Mouse (Mus musculus): Measurements from ENCODE around the gene Abcc8. TPM values are rescaled to one million over a fixed set of nuclear protein-coding genes. Genes with fewer than 3 reads are reported as not detected.

The Abcc8 gene
- polyA plus RNA-seq, 1 experiment from 2014 or later: 3.0 TPM

DNA sequence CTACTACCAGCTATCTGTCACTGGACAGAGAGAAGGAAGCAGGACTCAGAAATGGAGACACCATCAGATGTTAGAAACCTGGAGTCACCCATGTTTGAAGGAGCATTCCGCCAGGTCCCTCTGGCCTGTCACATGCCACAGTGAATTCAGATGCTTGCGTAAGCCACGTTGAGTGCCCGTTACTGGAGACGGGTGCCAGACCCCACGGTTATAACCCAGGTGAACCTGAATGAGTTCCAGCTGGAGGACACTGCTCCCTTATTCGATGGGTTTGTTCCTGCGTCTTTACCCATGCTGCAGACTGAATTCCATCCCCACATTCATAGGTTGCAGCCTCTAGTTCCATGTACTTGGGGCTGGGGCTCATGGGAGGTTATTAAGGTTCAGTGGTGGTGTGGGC, 76.1 kb downstream of the Abcc8 start:
- ATAC-seq (ENCODE audit: borderline replicate concordance, extremely low read depth, low FRiP score, low TSS enrichment): no peak
- WGBS: 69% methylated on average over 8 of the region's 8 CpGs
- Histone ChIP-seq H3K4me2 (no peak overlapping the region), H3K9ac (no peak overlapping the region), H3K36me3 (no peaks in the 10 kb centered on the region), H3K27ac (no peak overlapping the region), H3K4me3 (no peak overlapping the region), H3K4me1 (peaks cover 3% of the 10 kb centered on the region; the same call in 1 of the 2 replicates), H3K9me3 (no peaks in the 10 kb centered on the region), H3K27me3 (peaks cover 48% of the 10 kb centered on the region)

- Histone ChIP-seq H3K27ac (no peak overlapping the region), H3K4me2 (no peak overlapping the region), H3K36me3 (no peaks in the 10 kb centered on the region), H3K9me3 (no peaks in the 10 kb centered on the region), H3K9ac (no peak overlapping the region), H3K4me1 (peaks cover 3% of the 10 kb centered on the region; the same call in 1 of the 2 replicates), H3K27me3 (peaks cover 49% of the 10 kb centered on the region), H3K4me3 (no peak overlapping the region)
- no peak for ATAC-seq (ENCODE audit: borderline replicate concordance, extremely low read depth, low FRiP score, low TSS enrichment)
- 66% methylated on average over 8 of the region's 8 CpGs for WGBS
Measured at GRCm38 (mm10) chr7:46103075-46103591, 76.7 kb downstream of the Abcc8 start.

- no peak within 1 kb of the TSS for H3K27ac ChIP-seq
- peak; percentile 56; the same call in 1 of the 2 replicates for ATAC-seq (ENCODE audit: borderline replicate concordance, extremely low read depth, low FRiP score, low TSS enrichment)
- H3K9me3 ChIP-seq: no peaks in the 10 kb centered on the region
- no peaks in the 10 kb centered on the region for H3K36me3 ChIP-seq
- H3K4me3 ChIP-seq: peak within 1 kb of the TSS; percentile 42
- H3K27me3 ChIP-seq: peaks cover 45% of the 10 kb centered on the region
- peaks cover 3% of the 10 kb centered on the region; the same call in 1 of the 2 replicates for H3K4me1 ChIP-seq
- H3K4me2 ChIP-seq: peak within 1 kb of the TSS; percentile 67
- no peak within 1 kb of the TSS for H3K9ac ChIP-seq
- WGBS: under 1% methylated on average over 34 of the region's 34 CpGs
Measured at GRCm38 (mm10) chr7:46100563-46100962, 79.3 kb downstream of the Abcc8 start, which contains the start of gene Kcnj11. Gene Kcnj11, minus strand, starts transcription at chr7:46100764.

DNA sequence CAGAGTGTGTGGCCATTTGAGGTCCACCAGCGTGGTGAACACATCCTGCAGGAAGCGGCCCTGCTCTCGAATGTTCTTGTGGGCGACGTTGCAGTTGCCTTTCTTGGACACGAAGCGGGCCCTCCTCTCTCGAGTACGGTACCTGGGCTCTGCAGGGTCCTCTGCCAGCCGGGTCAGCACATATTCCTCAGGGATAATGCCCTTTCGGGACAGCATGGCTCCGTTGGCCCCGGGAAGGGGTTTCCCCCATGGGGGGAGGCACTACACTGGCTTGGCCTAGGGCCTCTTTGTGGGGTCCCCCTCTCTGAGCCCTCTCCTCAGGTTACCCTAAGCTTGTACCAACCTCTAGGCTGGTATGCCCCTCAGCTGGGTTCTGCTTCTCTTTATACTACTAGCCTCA, 80.2 kb downstream of the Abcc8 start:
- Histone ChIP-seq H3K4me3 (no peak overlapping the region), H3K9ac (no peak overlapping the region)

GRCm38 (mm10) chr7:46098919-46099286, 80.9 kb downstream of the Abcc8 start:
- no peak overlapping the region for H3K9ac ChIP-seq
- H3K4me3 ChIP-seq: no peak overlapping the region

More for the DNA sequence above, 80.2 kb downstream of the Abcc8 start:
- ATAC-seq (ENCODE audit: borderline replicate concordance, extremely low read depth, low FRiP score, low TSS enrichment): no peak
- Histone ChIP-seq H3K4me1 (peaks cover 3% of the 10 kb centered on the region; the same call in 1 of the 2 replicates), H3K36me3 (no peaks in the 10 kb centered on the region), H3K4me2 (peak overlapping the region; percentile 67), H3K27ac (no peak overlapping the region), H3K27me3 (peaks cover 45% of the 10 kb centered on the region), H3K9me3 (no peaks in the 10 kb centered on the region)
- 77% methylated on average over 13 of the region's 13 CpGs for whole genome bisulfite sequencing

DNA sequence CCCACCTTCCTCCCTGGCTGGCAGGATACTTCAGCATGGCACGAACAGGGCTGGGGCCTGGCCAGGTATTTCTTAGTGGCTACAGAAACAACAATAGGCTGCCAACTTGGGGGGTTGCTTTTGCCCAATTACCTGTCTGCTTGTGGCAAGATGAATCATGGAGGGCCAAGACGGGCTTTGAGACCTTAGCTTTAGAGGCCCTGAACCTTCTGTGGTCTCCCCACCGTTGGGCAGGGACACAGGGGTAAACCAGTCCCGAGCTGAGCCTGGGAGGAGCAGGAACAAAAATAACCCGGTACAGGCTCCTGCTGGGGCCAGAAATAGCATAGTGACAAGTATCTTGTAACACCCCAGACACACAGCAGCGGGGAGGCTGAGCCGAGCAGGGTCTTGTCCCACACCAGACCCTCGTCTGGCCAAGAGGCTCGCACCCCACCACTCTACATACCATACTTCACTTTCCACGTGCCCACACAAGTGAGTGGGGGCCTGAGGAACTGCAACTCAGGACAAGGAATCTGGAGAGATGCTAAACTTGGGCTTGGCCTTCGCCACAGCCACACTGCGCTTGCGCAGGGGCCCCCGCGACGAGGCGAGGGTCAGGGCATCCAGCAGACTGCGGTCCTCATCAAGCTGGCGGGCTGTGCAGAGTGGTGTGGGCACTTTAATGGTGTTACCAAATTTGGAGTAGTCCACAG, 81.5 kb downstream of the Abcc8 start:
- Histone ChIP-seq H3K36me3 (no peaks in the 10 kb centered on the region), H3K4me2 (no peak overlapping the region), H3K4me1 (peaks cover 3% of the 10 kb centered on the region; the same call in 1 of the 2 replicates), H3K27ac (no peak overlapping the region), H3K4me3 (no peak overlapping the region), H3K9ac (no peak overlapping the region), H3K27me3 (peaks cover 45% of the 10 kb centered on the region), H3K9me3 (no peaks in the 10 kb centered on the region)
- WGBS: 71% methylated on average over 19 of the region's 19 CpGs
- ATAC-seq (ENCODE audit: borderline replicate concordance, extremely low read depth, low FRiP score, low TSS enrichment): no peak

More at GRCm38 (mm10) chr7:46098919-46099286, 80.9 kb downstream of the Abcc8 start:
- Histone ChIP-seq H3K36me3 (no peaks in the 10 kb centered on the region), H3K4me2 (no peak overlapping the region), H3K27me3 (peaks cover 45% of the 10 kb centered on the region), H3K9me3 (no peaks in the 10 kb centered on the region), H3K4me1 (peaks cover 3% of the 10 kb centered on the region; the same call in 1 of the 2 replicates), H3K27ac (no peak overlapping the region)
- no peak for ATAC-seq (ENCODE audit: borderline replicate concordance, extremely low read depth, low FRiP score, low TSS enrichment)
- 91% methylated on average over 19 of the region's 19 CpGs for WGBS

DNA sequence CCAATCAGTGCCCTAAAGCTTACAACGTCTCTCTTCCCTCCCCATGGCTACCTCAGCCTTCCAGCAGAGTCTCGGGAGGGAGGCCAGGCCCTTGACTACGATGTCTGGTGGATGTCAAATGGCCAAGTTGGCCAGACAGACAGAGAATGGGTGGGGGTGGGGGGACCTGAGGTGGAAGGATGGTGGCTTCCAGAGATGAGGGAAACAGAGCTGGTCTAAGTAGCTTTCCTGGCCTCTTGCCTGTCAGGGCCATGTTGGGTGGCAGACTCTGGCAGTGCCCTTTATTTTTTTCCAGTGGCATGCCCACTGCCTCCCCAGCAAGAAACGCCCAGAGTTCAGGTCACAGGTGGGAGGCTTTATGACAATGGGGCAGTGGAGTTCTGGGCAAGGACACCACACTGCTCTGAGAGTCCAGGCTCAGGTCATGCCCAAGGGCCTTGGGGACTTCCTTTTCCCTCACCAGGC, 82.5 kb downstream of the Abcc8 start:
- H3K9ac ChIP-seq: no peak overlapping the region
- H3K9me3 ChIP-seq: no peaks in the 10 kb centered on the region
- H3K27ac ChIP-seq: no peak overlapping the region
- no peak overlapping the region for H3K4me2 ChIP-seq
- ATAC-seq (ENCODE audit: borderline replicate concordance, extremely low read depth, low FRiP score, low TSS enrichment): no peak
- peaks cover 3% of the 10 kb centered on the region; the same call in 1 of the 2 replicates for H3K4me1 ChIP-seq
- 51% methylated on average over 4 of the region's 4 CpGs for WGBS
- H3K4me3 ChIP-seq: no peak overlapping the region
- H3K36me3 ChIP-seq: no peaks in the 10 kb centered on the region
- peaks cover 40% of the 10 kb centered on the region for H3K27me3 ChIP-seq

GRCm38 (mm10) chr7:46096136-46096535, 83.7 kb downstream of the Abcc8 start:
- no peak overlapping the region for H3K4me3 ChIP-seq
- H3K4me1 ChIP-seq: peaks cover 3% of the 10 kb centered on the region; the same call in 1 of the 2 replicates
- no peaks in the 10 kb centered on the region for H3K9me3 ChIP-seq
- H3K9ac ChIP-seq: no peak overlapping the region
- no peak overlapping the region for H3K27ac ChIP-seq
- 3% methylated on average over 4 of the region's 4 CpGs for WGBS
- peaks cover 40% of the 10 kb centered on the region for H3K27me3 ChIP-seq
- ATAC-seq (ENCODE audit: borderline replicate concordance, extremely low read depth, low FRiP score, low TSS enrichment): no peak
- H3K4me2 ChIP-seq: no peak overlapping the region
- no peaks in the 10 kb centered on the region for H3K36me3 ChIP-seq

GRCm38 (mm10) chr7:46092803-46093202, 87.0 kb downstream of the Abcc8 start:
- H3K27me3 ChIP-seq: peaks cover 18% of the 10 kb centered on the region; the same call in 1 of the 2 replicates
- WGBS: 45% methylated on average over 8 of the region's 8 CpGs
- H3K36me3 ChIP-seq: no peaks in the 10 kb centered on the region
- no peak overlapping the region for H3K4me2 ChIP-seq
- no peaks in the 10 kb centered on the region for H3K4me1 ChIP-seq
- H3K27ac ChIP-seq: no peak overlapping the region
- H3K4me3 ChIP-seq: no peak overlapping the region
- ATAC-seq (ENCODE audit: borderline replicate concordance, extremely low read depth, low FRiP score, low TSS enrichment): no peak
- H3K9me3 ChIP-seq: no peaks in the 10 kb centered on the region
- H3K9ac ChIP-seq: no peak overlapping the region

- no peak overlapping the region for H3K9ac ChIP-seq
- WGBS: 83% methylated on average over 6 of the region's 6 CpGs
Measured at GRCm38 (mm10) chr7:46088241-46088640, 91.6 kb downstream of the Abcc8 start.

GRCm38 (mm10) chr7:46086378-46086777, 93.5 kb downstream of the Abcc8 start:
- H3K27ac ChIP-seq: no peak overlapping the region
- H3K27me3 ChIP-seq: no peaks in the 10 kb centered on the region
- H3K4me3 ChIP-seq: no peak overlapping the region
- ATAC-seq (ENCODE audit: borderline replicate concordance, extremely low read depth, low FRiP score, low TSS enrichment): no peak
- 78% methylated on average over 6 of the region's 6 CpGs for WGBS
- H3K9me3 ChIP-seq: no peaks in the 10 kb centered on the region
- H3K9ac ChIP-seq: no peak overlapping the region
- H3K4me2 ChIP-seq: no peak overlapping the region
- H3K4me1 ChIP-seq: no peaks in the 10 kb centered on the region
- peaks cover 22% of the 10 kb centered on the region for H3K36me3 ChIP-seq

More at GRCm38 (mm10) chr7:46088241-46088640, 91.6 kb downstream of the Abcc8 start:
- no peak overlapping the region for H3K4me3 ChIP-seq
- H3K27ac ChIP-seq: no peak overlapping the region
- ATAC-seq (ENCODE audit: borderline replicate concordance, extremely low read depth, low FRiP score, low TSS enrichment): no peak
- H3K36me3 ChIP-seq: peaks cover 5% of the 10 kb centered on the region
- H3K4me1 ChIP-seq: no peaks in the 10 kb centered on the region
- H3K4me2 ChIP-seq: no peak overlapping the region
- H3K9me3 ChIP-seq: no peaks in the 10 kb centered on the region
- no peaks in the 10 kb centered on the region for H3K27me3 ChIP-seq

- Histone ChIP-seq H3K9ac (no peak overlapping the region), H3K4me1 (no peaks in the 10 kb centered on the region), H3K4me3 (no peak overlapping the region), H3K27me3 (no peaks in the 10 kb centered on the region), H3K36me3 (peaks cover 35% of the 10 kb centered on the region), H3K27ac (no peak overlapping the region), H3K9me3 (no peaks in the 10 kb centered on the region), H3K4me2 (no peak overlapping the region)
- ATAC-seq (ENCODE audit: borderline replicate concordance, extremely low read depth, low FRiP score, low TSS enrichment): 0 out of 2 replicates have a peak, but pooled peaks have one; percentile 43
- WGBS: 50% methylated on average over 16 of the region's 16 CpGs
Measured at GRCm38 (mm10) chr7:46084839-46085513, 94.9 kb downstream of the Abcc8 start.

All from lung, embryonic 15.5 days (tissue).